Mouse (Mus musculus) embryonic facial prominence, embryonic 12.5 days (tissue): Measurements from ENCODE around the gene Dand5. TPM values are rescaled to one million over a fixed set of nuclear protein-coding genes. Genes with fewer than 3 reads are reported as not detected.

Experiments used
- ATAC-seq: fragments of 200-750 bp; cut with Nextera tagmentation; 2 replicates; pipeline ENCODE4 v1.8.0; 2017; ENCODE audit not compliant: insufficient number of reproducible peaks, insufficient read depth, low FRiP score, low TSS enrichment
- H3K27ac ChIP-seq: fragments of 300-500 bp; sonication (generic); 2 replicates; pipeline ENCODE4 v1.5.1; 2016; ENCODE audit warnings: mild to moderate bottlenecking
- H3K27me3 ChIP-seq: fragments of 300-500 bp; sonication (generic); 2 replicates; pipeline ENCODE4 v1.6.1; 2016; ENCODE audit warnings: mild to moderate bottlenecking, moderate library complexity
- H3K36me3 ChIP-seq: fragments of 300-500 bp; sonication (generic); 2 replicates; pipeline ENCODE4 v1.6.1; 2016; ENCODE audit warnings: mild to moderate bottlenecking
- H3K4me1 ChIP-seq: fragments of 300-500 bp; sonication (generic); 2 replicates; pipeline ENCODE4 v1.6.1; 2016
- H3K4me2 ChIP-seq: fragments of 300-500 bp; sonication (generic); replicated peaks from 2 replicates; pipeline ENCODE4 v1.6.1; 2016; ENCODE audit warnings: mild to moderate bottlenecking, moderate library complexity
- H3K4me3 ChIP-seq: fragments of 300-500 bp; sonication (generic); 2 replicates; pipeline ENCODE4 v1.5.1; 2016; ENCODE audit warnings: mild to moderate bottlenecking
- H3K9ac ChIP-seq: fragments of 300-500 bp; sonication (generic); 2 replicates; pipeline ENCODE4 v1.6.1; 2016; ENCODE audit warnings: mild to moderate bottlenecking, moderate library complexity
- H3K9me3 ChIP-seq: fragments of 300-500 bp; sonication (generic); 2 replicates; pipeline ENCODE4 v1.6.1; 2016; ENCODE audit warnings: mild to moderate bottlenecking, moderate library complexity
- WGBS: fragments of 180-500 bp; shearing (Covaris S2); methylation state at CpG from one replicate; pipeline ENCODE4 v1.1.7; 2016; 5-methylcytosine and 5-hydroxymethylcytosine counted together
- polyA plus RNA-seq: library from polyadenylated mRNA; unstranded; fragments of >200 nt; fragmentation: Nextera tagmentation; extraction: Ambion mirVana; gene quantifications from 2 replicates; pipeline ENCODE4 v1.2.1, GENCODE M21; 2016

The Dand5 gene
- polyA plus RNA-seq, 1 experiment from 2014 or later = 5.3 TPM

GRCm38 (mm10) chr8:84797256-84797797, 25.3 kb downstream of the Dand5 start:
- ATAC-seq = no peak
- Histone ChIP-seq H3K4me3 (no peak overlapping the region), H3K27me3 (peaks cover 90% of the 10 kb centered on the region), H3K9me3 (no peaks in the 10 kb centered on the region), H3K9ac (no peak overlapping the region), H3K36me3 (peaks cover 13% of the 10 kb centered on the region), H3K4me1 (peaks cover 31% of the 10 kb centered on the region), H3K4me2 (no peak overlapping the region), H3K27ac (no peak overlapping the region)
- WGBS = 73% methylated on average over 15 of the region's 15 CpGs

DNA sequence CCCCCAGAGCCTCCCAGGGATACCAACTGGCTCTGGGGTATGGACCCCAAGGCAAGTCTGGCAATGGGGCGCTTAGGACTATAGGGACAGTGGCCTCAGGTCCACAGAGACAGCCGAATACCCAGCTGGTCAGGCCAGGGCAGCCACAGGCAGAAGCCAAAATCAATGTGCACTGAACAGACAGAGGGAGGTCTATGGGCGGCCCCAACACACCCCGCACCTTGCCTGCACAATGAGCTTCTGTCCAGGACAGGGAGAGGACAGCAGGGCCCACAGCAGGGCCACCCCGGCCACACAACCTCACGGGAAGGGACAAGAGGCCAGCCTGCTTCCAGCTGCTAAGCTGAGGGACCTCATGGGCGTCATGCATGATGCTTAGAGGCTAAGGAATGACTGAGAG, 28.1 kb downstream of the Dand5 start:
- ATAC-seq = no peak

GRCm38 (mm10) chr8:84793791-84794485, 28.7 kb downstream of the Dand5 start:
- Histone ChIP-seq H3K4me3 (no peak overlapping the region), H3K9me3 (no peaks in the 10 kb centered on the region), H3K27me3 (peaks cover 96% of the 10 kb centered on the region), H3K27ac (no peak overlapping the region), H3K4me2 (no peak overlapping the region), H3K36me3 (peaks cover 13% of the 10 kb centered on the region), H3K4me1 (peaks cover 30% of the 10 kb centered on the region), H3K9ac (no peak overlapping the region)
- WGBS = 55% methylated on average over 13 of the region's 13 CpGs
- ATAC-seq = 0 out of 2 replicates have a peak, but pooled peaks have one; percentile 18

More for the DNA sequence above, 28.1 kb downstream of the Dand5 start:
- Histone ChIP-seq H3K27me3 (peaks cover 94% of the 10 kb centered on the region), H3K9ac (no peak overlapping the region), H3K4me3 (no peak overlapping the region), H3K9me3 (no peaks in the 10 kb centered on the region), H3K4me1 (peaks cover 27% of the 10 kb centered on the region), H3K27ac (no peak overlapping the region), H3K36me3 (peaks cover 13% of the 10 kb centered on the region), H3K4me2 (no peak overlapping the region)
- 42% methylated on average over 7 of the region's 7 CpGs for WGBS

- ATAC-seq = no peak
- H3K36me3 ChIP-seq = peaks cover 13% of the 10 kb centered on the region
- 77% methylated on average over 9 of the region's 9 CpGs for WGBS
- H3K27ac ChIP-seq = no peak overlapping the region
- peaks cover 96% of the 10 kb centered on the region for H3K27me3 ChIP-seq
- H3K4me2 ChIP-seq = no peak overlapping the region
- H3K9ac ChIP-seq = no peak overlapping the region; the same call in 1 of the 2 replicates
- no peak overlapping the region for H3K4me3 ChIP-seq
- peaks cover 30% of the 10 kb centered on the region for H3K4me1 ChIP-seq
- no peaks in the 10 kb centered on the region for H3K9me3 ChIP-seq
These were observed 29.5 kb downstream of the Dand5 start for GRCm38 (mm10) chr8:84793134-84793533.

DNA sequence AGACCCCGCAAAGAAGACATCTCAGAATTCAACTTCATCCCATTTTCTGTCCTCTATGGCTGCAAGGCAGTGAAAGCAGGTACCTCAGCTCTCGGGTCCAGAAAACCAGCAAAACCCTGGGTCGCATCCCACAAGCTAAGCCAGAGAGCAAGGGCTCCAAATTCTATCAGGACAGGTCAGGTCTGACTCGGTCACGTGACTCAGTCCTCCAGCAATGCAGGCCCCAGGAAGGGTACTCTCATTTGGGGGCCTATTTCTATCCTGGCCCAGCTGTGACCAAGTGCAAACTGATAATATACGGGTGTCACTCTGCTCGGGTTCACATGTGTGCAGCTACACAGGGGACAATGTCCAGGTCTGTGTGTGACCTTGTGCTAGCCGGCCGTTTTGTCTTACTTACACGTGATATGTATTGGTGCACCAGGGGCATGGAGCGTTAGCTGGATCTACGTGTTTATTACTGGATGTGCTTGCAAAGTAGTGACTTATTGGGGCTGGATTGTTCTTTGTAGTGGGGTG, 30.1 kb downstream of the Dand5 start:
- 74% methylated on average over 12 of the region's 12 CpGs for WGBS
- Histone ChIP-seq H3K9me3 (no peaks in the 10 kb centered on the region), H3K4me3 (no peak overlapping the region), H3K4me2 (no peak overlapping the region), H3K36me3 (peaks cover 13% of the 10 kb centered on the region; the same call in 1 of the 2 replicates), H3K4me1 (peaks cover 25% of the 10 kb centered on the region), H3K27me3 (peaks cover 96% of the 10 kb centered on the region), H3K9ac (no peak overlapping the region), H3K27ac (no peak overlapping the region)
- no peak for ATAC-seq

DNA sequence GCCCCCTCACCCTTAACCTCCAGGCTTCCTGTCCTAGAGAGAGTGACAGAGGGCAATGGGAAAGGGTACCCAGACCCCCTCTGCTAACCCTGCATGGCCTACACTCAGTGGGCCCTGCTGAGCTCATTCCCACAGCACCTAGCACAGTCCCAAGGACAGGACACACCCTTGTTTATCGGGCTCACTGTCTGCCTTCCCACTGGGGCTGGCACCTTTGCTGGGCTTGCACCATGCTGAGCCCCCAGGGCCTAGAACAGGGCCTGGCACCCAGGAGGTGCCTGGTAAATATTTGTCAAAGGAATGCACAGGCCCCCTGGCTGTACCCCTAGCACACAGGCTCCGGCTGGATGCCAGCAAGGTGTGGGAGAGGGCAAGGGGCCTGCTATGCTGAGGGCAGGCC, 32.1 kb downstream of the Dand5 start:
- H3K27ac ChIP-seq = no peak overlapping the region

GRCm38 (mm10) chr8:84789855-84790486, 32.7 kb downstream of the Dand5 start:
- no peak for ATAC-seq
- H3K9ac ChIP-seq = no peak overlapping the region
- H3K9me3 ChIP-seq = no peaks in the 10 kb centered on the region
- H3K27ac ChIP-seq = no peak overlapping the region
- H3K4me2 ChIP-seq = no peak overlapping the region
- H3K36me3 ChIP-seq = no peaks in the 10 kb centered on the region
- peaks cover 44% of the 10 kb centered on the region for H3K4me1 ChIP-seq
- no peak overlapping the region for H3K4me3 ChIP-seq
- WGBS = 78% methylated on average over 9 of the region's 9 CpGs
- H3K27me3 ChIP-seq = peaks cover 96% of the 10 kb centered on the region

More for the DNA sequence above, 32.1 kb downstream of the Dand5 start:
- H3K36me3 ChIP-seq = 0 out of 2 replicates have a peak, but pooled peaks cover 3% of the 10 kb centered on the region
- 64% methylated on average over 2 of the region's 2 CpGs for WGBS
- H3K4me1 ChIP-seq = peaks cover 38% of the 10 kb centered on the region
- H3K4me2 ChIP-seq = no peak overlapping the region
- no peak overlapping the region for H3K9ac ChIP-seq
- ATAC-seq = no peak
- no peaks in the 10 kb centered on the region for H3K9me3 ChIP-seq
- H3K4me3 ChIP-seq = no peak overlapping the region
- H3K27me3 ChIP-seq = peaks cover 96% of the 10 kb centered on the region

GRCm38 (mm10) chr8:84789345-84789744, 33.3 kb downstream of the Dand5 start:
- no peaks in the 10 kb centered on the region for H3K9me3 ChIP-seq
- no peak for ATAC-seq
- WGBS = 41% methylated on average over 5 of the region's 5 CpGs
- H3K4me2 ChIP-seq = peak overlapping the region; percentile 3; the same call in 1 of the 2 replicates
- no peak overlapping the region for H3K4me3 ChIP-seq
- H3K9ac ChIP-seq = no peak overlapping the region; the same call in 1 of the 2 replicates
- no peak overlapping the region for H3K27ac ChIP-seq
- H3K36me3 ChIP-seq = no peaks in the 10 kb centered on the region
- peaks cover 96% of the 10 kb centered on the region for H3K27me3 ChIP-seq
- peaks cover 44% of the 10 kb centered on the region for H3K4me1 ChIP-seq

DNA sequence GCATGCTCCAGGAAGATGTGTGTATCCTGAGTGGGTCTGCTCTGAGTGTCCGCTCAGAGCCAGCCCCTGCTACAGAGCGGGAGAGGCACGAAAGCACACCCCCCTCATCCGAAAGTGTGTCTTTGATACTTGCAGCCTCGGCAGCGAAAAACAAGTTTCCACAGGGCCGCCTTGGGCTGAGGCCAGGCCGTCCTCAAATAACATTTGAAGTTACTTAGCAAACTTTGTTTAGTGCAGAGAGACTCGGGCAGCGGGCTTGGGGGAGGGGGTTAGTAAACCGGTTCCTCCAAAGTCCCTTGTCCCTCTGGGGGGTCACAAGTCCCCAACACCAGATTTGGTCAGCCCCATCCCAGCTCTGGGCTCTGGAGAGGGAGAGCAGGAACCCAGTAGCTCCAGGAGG, 33.7 kb downstream of the Dand5 start:
- no peak for ATAC-seq

GRCm38 (mm10) chr8:84787523-84788302, 34.9 kb downstream of the Dand5 start:
- peaks cover 96% of the 10 kb centered on the region for H3K27me3 ChIP-seq
- no peak overlapping the region for H3K9ac ChIP-seq
- ATAC-seq = no peak
- no peak overlapping the region for H3K4me2 ChIP-seq
- 9% methylated on average over 14 of the region's 14 CpGs for WGBS
- H3K4me1 ChIP-seq = peaks cover 41% of the 10 kb centered on the region
- no peaks in the 10 kb centered on the region for H3K36me3 ChIP-seq
- no peaks in the 10 kb centered on the region for H3K9me3 ChIP-seq
- H3K27ac ChIP-seq = no peak overlapping the region
- no peak overlapping the region for H3K4me3 ChIP-seq

More for the DNA sequence above, 33.7 kb downstream of the Dand5 start:
- H3K4me1 ChIP-seq = peaks cover 43% of the 10 kb centered on the region
- peaks cover 96% of the 10 kb centered on the region for H3K27me3 ChIP-seq
- H3K27ac ChIP-seq = no peak overlapping the region
- no peak overlapping the region for H3K4me3 ChIP-seq
- H3K9me3 ChIP-seq = no peaks in the 10 kb centered on the region
- peak overlapping the region; percentile 3; the same call in 1 of the 2 replicates for H3K4me2 ChIP-seq
- 10% methylated on average over 11 of the region's 11 CpGs for WGBS
- no peak overlapping the region; the same call in 1 of the 2 replicates for H3K9ac ChIP-seq
- no peaks in the 10 kb centered on the region for H3K36me3 ChIP-seq

GRCm38 (mm10) chr8:84786801-84787467, 35.7 kb downstream of the Dand5 start:
- no peaks in the 10 kb centered on the region for H3K36me3 ChIP-seq
- no peak overlapping the region for H3K27ac ChIP-seq
- H3K27me3 ChIP-seq = peaks cover 96% of the 10 kb centered on the region
- peak overlapping the region; percentile 13; the same call in 1 of the 2 replicates for H3K4me3 ChIP-seq
- peak overlapping the region; percentile 33; the same call in 1 of the 2 replicates for H3K4me2 ChIP-seq
- no peak for ATAC-seq
- no peaks in the 10 kb centered on the region for H3K9me3 ChIP-seq
- WGBS = 9% methylated on average over 11 of the region's 11 CpGs
- peaks cover 45% of the 10 kb centered on the region for H3K4me1 ChIP-seq
- H3K9ac ChIP-seq = no peak overlapping the region
